Mouse (Mus musculus) urinary bladder, postnatal 10 days (tissue): ENCODE results near the gene Vps51.

ENCODE experiments used
- DNase-seq: peaks from one replicate; pipeline ENCODE4 v3.0.0; 2022; ENCODE audit warnings: low spot score

Vps51 gene

DNA sequence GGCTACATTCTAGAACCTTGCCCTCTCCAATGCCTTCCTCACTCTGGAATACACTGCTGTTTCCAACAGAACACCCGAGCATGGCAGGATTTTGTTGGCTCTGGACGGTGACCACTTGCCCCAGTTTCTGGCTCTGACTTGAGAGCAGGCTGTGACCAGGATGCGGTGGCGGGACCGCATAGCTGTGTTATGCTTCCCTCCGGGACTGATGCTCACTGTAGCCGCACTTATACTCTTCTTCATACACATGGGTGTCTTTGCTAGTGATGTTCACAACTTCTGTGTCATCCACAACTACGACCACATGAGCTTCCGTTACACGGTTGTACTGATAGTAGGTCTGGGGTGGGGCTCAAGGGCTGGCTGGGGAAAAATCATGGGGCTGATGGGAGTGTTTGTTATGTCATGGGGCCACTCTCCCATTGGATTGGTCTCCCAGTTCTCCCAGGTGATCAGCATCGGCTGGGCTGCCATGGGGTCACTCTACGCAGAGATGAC lies 3.0 kb upstream of the Vps51 start, which contains the start of gene Tmem262:
Tmem262 (plus strand) TSS at position 51 of the 498 bp plus-strand sequence.
- no peak for DNase-seq

GRCm38 (mm10) chr19:6073889-6074288 lies 3.1 kb downstream of the Vps51 start:
- no peak for DNase-seq

DNA sequence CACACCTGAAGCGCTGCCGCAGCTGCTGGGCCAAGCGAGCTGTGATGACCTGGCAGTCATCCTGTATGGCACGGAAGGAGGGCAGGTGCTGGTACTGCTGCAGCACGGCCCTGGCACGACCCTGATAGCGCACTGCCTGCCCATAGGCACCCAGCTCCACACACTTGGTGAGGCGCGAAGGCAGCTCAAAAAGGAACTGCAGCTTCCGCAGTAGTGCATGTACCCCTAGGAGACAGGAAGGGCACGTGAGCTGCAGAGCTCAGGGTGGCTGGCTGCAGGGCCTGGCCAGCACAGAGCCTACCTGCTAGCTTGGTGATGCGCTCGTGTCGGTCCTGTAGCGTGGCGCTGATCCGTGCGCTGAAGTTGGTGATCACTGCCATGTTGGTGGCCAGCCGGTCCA lies 5.8 kb downstream of the Vps51 start:
- no peak for DNase-seq

DNA sequence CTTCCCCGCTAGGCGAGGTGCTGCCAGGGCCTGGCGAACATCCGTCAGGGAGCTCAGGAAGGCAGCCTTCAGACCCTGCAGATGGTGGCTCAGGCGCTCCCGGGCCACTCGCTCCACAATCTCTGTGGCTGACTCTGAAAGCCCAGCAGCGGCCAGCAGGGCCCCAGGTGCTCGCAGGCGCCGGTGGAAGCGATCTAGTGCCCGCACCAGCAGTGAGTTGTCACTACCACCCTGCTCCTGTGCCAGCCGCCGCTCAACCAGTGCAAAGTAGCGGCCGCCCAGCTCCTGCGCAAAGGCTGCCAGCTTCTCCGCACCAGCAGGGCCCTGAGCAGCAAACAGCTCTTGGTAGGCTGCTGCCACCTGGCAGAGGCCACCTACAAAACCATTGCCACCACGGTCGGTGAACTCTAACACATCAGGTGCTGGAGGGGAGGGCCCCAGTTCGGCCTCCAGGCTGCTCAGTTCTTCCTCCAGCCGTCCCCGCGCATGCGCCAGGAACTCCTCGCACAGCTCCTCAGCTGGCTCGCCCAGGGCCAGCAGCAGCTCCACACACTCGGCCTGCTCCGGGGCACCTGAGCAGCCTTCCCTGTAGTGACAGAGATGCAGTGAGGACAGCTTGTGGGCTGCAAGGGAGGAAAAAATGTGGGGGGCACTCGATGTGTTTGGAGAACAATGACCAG lies 6.3 kb downstream of the Vps51 start:
- no peak for DNase-seq

DNA sequence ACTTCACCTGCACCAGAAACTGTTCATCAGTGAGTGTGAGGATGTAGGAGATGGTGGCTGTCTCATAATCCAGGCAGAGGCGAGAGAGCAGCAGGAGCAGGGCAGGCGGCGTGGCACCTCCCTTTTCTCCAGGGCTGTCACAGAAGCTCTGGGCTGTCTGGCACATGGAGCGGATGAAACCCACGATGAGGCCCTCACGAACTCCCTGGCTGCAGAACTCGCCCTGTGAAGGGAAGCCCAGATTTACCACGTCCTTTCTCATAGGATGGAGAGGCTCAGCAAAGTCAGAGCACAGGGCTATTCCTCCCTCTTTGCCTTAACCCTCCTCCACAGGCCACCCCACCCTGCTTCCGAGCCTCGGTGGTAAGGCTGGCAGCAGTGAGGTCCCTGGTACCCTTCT lies 7.2 kb downstream of the Vps51 start:
- no peak for DNase-seq

DNA sequence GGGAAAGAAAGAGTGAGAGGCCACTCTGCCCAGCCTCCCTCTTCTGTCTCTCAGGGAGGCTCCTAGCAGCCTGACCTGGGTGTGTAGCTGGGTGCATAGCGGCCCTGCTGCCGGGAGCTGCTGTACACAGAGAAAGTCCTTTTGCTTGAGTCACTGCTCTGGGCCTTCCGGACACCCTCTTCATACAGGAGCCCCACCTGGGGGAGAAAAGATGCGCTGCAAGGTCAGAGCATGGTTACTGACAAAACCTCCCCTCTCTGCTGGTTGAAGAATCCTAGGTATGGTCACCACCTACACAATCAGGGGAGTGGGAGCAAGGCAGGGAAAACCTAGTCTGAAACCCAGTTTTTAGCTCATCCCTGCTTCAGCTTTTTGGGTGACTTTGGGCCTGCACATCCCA lies 8.1 kb downstream of the Vps51 start:
- DNase-seq = no peak

DNA sequence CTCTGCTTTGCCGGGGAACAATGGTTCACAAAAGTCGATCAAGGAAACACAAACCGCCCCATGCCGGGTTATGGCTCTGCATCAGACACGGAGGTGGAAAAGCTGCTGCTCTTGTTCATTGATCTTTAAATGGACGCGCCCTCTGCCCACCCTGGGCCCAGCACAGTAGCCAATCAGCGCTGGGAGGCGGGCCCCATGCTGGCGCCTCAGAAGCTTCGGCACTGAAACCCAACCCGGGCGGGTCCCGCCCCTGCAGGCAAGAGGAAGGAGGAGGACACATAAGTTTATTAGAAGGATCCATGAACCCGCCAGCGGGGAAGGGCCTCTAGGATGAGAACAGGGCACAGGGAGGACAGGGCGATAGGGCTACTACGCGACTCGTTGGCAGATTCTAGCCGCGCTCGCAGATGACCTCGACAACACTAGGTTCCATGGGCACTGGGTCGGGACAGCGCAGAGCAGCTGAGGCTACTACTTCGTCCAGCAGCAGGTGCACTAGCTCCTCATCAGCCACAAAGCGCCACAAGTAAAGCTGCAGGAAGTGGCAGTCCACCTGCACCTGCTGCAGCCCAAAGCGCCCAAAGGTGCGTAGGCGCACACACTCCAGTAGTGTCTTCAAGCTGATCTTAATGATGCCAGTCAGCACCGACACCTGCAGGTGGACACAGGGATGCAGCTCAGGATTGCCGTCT lies 9.2 kb downstream of the Vps51 start, which contains the start of gene Tm7sf2:
Tm7sf2 (minus strand) TSS at position 650 of the 692 bp plus-strand sequence.
- peak; percentile 64 for DNase-seq

- DNase-seq = no peak
Measured at GRCm38 (mm10) chr19:6067011-6067723, 9.9 kb downstream of the Vps51 start.

DNA sequence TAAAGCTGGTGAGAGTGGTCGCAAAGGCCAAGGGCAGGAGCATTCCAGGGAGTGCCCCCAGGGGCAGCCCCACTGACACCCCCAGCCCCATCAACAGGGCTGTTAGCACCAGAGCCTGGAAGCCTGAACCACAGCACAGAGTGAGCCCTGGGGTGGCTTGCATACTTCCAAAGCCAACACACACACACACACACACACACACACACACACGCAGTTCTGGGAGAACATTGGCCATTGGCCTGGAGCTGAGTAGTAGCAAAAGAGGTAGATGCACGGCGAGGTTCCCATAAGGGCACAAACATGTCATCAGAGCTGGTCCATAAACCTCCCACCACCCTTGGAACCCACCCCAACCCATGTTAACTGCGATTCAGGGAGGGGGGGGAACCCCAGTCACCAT lies 10.5 kb downstream of the Vps51 start:
- no peak for DNase-seq

DNA sequence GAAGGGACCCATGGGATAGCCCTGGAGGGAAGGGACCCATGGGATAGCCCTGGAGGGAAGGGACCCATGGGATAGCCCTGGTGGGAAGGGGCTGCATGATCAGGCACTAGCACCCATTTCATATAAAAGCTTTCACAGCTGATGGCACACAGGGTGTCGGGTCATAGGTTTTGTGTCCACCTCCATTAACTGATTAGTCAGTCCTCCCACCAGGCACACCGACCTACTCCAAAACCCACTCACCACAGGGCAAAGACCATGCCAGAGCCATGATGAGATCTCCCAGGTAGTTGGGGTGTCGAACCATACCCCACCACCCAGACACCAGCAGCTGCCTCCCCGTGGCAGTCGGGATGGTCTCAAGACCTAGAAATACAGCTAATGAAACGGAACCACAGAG lies 13.9 kb downstream of the Vps51 start:
- DNase-seq = no peak

- DNase-seq = no peak
Measured at GRCm38 (mm10) chr19:6062418-6062817, 14.6 kb downstream of the Vps51 start.

- DNase-seq = no peak
Measured at GRCm38 (mm10) chr19:6061641-6062302, 15.3 kb downstream of the Vps51 start.

DNA sequence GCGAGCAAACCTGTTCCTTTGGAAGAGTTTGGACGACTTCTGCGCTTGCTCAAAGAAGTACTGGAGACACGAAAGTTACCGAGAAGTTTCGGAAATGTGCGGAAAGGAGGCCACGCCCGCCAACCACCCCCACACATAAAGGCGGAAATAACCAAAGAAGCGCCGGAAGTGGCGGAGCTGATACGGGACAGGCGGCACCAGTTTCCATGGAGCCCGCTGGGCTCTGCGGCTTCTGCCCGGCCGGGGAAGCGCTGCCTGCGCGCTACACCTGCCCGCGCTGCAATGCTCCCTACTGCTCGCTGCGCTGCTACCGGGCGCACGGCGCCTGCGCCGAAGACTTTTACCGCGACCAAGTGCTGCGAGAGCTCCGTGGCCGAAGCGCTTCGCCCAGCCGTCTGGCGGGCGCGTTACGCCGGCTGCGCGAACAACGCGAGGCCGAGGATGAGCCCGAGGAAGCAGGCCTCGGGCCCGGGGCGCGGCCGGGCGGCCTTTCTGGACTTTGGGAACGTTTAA lies 16.0 kb downstream of the Vps51 start, which contains the start of gene Znhit2:
Znhit2 (plus strand) TSS at position 172 of the 513 bp plus-strand sequence.
- peak; percentile 62 for DNase-seq

- DNase-seq = no peak
Measured at GRCm38 (mm10) chr19:6058966-6059365, 18.1 kb downstream of the Vps51 start.

- DNase-seq = no peak
Measured at GRCm38 (mm10) chr19:6058513-6058912, 18.5 kb downstream of the Vps51 start.

DNA sequence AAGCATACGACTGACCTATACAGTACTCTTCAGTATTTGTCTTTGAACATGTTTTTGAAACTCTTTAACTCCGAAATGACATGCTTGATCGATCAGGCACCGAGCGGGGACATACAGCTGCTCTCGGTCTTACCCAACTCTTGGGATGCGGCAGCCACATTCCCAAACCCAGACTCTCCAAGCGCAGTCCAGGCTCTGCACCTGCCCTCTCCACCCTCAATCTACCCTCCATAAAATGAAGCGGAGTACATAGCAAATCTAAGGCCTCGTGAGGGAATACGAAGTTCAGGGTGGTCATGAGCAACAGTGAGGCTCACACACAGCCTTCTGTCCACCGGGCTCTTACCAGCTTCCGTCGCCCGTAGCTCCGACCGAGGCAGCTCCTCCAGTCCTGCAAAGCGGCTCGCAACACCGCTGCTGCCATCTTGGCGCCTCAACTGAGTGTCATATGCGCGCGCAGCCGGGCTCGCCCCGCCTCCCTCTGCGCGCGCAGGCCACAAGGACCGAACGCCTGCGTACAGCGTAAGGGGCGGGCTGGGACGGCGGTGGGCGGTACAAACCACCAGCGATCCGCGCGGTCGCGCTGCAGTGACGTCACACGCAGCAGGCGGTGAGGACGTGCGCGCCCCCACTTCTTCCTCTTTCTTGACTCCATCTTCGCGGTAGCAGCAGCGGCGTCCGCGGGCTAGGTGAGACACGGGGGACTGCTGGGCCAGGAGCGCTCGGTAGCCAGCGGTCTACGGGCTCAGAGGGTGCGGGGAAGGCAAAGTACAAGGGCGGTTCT lies 19.5 kb downstream of the Vps51 start, which contains the start of the genes Mrpl49 and Fau:
Mrpl49 (minus strand) TSS at position 473 of the 784 bp plus-strand sequence.
Fau (plus strand) TSS at position 532 of the 784 bp plus-strand sequence.
- DNase-seq = peak; percentile 93

GRCm38 (mm10) chr19:6056696-6057095 lies 20.3 kb downstream of the Vps51 start:
- DNase-seq = no peak

DNA sequence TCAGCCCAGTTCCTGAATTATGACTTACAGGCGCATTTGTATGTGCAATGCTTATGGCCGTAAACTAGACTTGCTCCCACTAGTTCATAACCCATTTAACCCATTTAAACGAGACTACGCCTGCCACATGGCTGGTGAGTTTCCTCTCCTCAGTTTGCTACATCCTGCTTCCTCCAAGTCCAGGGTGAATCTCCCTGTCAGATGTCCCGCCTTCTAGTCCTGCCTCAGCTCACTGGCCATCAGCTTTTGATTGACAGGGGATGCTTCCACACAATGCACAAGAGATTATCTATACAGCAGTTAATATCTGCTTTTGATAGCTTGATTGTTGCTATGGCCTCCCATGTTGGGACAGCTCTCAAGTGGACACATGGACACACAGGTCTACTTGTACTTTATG lies 22.7 kb downstream of the Vps51 start:
- no peak for DNase-seq

- no peak for DNase-seq
Measured at GRCm38 (mm10) chr19:6052516-6052915, 24.5 kb downstream of the Vps51 start.

DNA sequence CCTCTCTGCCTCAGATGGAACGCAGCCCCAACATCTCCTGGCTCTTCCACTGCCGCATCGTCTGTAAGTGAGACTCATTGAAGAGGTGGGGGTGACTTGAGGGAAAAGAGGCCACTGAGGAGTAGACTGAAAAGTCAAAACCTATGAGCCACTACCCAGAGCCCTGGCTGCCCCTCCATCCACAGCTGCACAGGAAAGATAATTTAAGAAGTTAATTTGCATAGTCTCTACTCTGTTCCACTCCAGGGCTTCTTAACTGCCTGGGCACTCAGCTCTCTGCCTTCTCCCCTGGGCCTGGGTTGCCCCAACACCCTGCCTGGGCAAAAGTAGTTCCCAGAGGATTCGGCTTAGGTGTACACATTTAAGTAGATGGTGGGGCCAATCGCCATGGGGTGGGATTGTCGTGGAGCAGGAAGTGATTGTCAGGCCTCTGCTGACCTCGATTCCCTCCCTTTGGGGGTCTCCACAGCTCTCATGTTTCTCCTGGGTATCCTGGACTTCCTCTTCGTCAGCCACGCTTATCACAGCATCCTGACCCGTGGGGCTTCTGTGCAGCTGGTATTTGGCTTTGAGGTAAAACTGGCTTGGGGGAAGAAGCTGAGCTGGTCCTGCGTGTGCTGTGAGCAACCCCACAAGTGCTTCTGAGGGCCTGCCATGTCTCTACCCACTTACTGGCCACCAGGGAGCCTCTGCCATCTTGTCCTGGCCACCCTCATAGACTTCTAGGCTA lies 28.2 kb downstream of the Vps51 start:
- no peak for DNase-seq
